Mouse (Mus musculus): ENCODE results near the gene Atp2b4.

Atp2b4 gene

DNA sequence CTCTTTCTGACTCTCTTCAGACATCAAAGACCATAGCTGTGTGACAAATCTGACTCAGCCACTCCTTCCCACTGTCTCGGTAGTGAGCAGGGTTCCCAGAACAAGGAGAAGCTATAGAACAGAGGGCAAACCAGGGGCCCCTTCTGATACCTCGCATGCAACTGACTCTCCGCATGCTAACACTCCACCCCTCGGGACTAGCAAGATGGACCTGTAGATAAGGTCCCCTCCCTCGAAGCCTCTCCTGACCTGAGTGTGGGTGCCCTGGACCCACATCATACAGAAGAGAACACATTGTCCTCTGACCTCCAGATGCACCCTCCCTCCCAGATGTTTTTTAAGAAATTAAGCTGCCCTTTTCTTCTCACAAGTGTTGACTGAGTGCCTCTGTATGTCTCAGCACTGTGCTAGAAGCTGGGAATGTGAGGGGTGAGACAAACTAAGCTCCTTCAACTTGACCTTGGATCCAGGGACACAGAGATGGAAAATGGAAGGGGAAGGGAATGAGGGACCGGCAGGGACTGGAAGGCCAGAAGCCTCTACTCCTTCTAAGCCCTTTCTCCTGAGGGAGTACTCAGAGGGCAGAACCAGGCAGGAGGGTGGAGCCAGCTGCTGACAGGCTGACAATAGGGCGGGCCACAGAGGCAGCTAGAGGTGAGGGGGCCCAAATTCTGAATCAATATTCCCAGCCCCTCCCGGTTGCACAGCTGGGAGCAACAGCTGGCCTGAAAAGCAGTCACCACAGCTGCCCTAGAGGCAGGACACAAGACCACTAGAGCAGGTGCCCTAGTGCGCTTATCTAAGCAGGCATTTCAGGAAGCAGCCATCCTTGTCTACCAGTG lies 2.6 kb downstream of the Atp2b4 start:
- no peak for DNase-seq

DNA sequence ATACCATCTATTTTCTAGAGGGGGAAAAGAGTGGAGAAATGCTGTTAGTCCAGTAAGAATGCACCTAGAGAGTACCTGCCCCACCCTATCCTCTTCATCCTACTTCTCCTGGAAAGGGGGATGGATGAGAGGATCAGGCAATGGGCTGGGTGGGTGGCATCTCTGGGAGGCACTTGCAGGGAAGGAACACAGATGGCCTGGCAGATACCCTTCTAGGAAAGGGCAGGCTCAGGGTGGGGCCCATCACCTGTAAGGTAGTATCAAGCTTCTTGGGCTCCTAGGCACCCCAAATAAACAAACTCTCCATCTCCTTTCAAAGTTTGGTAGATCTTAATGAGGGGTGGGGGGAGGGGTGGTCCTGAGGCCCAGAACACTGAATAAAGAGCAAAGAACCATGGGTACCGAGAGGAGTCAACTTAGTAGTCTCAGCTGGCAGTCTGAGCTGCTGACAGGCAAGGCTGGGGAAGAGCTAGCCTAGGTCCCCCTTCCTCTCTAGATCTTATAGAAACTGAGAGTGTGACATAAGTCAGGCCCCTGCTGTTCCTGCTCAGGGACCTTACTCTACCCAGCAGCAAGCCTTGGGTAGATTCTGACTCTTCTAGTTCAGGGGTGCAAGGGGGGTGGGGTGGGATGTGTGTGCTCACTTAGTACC lies 3.4 kb downstream of the Atp2b4 start:
- no peak for DNase-seq

GRCm38 (mm10) chr1:133793646-133794045 lies 7.2 kb downstream of the Atp2b4 start:
- no peak for DNase-seq

GRCm38 (mm10) chr1:133790011-133790410 lies 10.8 kb downstream of the Atp2b4 start:
- no peak for DNase-seq

DNA sequence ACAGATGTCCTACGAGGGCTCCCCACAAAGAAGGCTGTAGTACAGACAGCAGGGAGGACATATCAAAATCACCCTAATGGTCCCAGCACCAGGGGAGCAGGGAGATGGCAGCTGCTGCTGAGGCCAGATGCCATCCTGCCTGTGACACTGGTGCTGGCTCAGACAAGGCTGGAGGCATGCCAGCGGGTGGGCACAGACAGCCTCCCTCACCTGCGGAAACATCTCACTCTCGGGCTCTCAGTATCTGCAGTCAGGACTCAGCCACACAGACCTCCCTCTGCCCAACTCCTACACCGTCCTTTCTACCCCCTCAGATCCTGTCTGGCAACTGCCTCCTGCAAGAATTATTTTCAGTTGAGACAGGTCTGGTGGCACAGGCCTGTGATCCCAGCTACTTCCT lies 12.0 kb downstream of the Atp2b4 start:
- no peak for DNase-seq

DNA sequence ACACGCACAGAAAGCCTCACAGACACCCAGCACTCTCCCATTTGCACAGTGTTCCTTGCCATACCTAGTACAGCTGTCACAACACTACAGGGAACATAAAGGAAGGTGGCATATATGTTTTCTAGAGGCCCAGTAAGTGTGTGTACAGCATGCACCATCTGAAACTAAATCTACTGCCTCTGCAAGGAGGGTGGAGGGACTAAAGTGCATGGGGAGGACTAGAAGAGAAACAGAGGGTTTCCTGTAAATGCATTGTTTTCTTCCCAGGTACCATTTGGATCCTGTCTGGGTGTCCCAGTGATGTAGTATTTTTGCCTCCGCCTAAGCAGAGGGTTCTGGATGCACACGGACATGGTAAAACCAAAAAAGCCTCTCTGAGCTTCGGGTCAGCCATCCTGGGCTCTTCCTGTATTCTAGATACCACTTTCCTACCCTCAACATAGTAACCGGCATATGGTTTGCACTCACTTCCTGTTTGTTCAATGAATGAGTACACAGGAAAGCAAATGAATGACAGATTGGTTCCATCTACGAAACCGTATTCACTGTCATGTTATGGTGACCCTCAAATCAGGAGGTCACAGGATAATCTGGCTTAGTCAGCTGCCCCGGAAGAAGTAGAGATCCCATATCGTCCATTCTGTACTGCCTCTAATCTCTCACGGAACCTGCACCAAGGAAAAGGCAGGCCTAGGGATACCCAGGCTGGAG lies 13.2 kb downstream of the Atp2b4 start:
- no peak for DNase-seq

- DNase-seq: no peak
Observed at GRCm38 (mm10) chr1:133784621-133785020, 16.2 kb downstream of the Atp2b4 start.

- DNase-seq: no peak
Observed at GRCm38 (mm10) chr1:133781531-133781930, 19.3 kb downstream of the Atp2b4 start.

- no peak for DNase-seq
Observed at GRCm38 (mm10) chr1:133779043-133779442, 21.8 kb downstream of the Atp2b4 start.

GRCm38 (mm10) chr1:133777651-133778231 lies 23.1 kb downstream of the Atp2b4 start:
- DNase-seq: no peak

DNA sequence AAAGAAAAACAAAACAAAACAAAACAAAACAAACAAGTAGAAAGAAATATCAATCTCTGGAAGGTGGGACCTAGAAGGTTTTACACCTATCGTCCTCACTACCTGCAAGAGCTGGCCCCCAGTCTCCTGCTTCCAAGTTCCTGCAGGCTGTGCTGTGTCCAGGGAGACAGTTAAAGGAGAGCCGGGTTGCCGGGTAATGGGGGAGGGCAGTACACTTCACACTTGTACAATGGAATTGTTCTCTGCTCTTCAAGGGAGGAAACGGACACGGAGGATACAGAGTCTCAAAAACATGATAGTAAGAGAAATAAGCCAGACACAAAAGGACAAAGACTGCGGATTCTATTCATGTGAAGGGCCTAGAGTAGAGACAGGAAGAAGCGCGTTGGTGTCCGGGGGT lies 28.3 kb downstream of the Atp2b4 start:
- no peak for DNase-seq

DNA sequence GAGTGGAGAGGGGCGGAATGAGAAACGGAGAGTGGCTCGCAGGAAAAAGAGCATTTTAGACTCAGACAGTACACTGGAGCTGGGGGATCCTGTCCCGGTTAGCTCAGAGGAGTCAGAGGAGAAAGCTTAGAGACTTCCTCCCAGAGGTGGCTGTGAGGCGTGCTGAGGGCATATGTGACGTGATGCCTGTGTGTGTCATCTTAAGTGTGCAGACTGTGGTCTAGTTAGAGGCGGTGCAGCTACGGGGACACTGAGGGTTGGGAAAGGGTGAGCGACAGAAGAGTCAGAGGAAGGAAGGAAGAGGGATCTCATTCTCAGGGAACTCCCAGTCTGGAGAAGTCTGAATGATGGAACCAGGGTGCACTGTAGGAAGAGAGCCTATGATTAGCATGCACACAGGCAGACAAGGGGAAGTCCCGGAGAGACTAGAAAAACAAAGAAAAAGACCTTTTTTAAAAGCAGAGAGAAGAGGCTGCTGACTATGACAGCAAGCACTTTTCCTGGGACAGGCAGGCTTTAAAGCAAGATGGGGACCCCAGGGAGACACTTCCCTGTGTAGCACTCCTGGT lies 28.9 kb downstream of the Atp2b4 start:
- no peak for DNase-seq

DNA sequence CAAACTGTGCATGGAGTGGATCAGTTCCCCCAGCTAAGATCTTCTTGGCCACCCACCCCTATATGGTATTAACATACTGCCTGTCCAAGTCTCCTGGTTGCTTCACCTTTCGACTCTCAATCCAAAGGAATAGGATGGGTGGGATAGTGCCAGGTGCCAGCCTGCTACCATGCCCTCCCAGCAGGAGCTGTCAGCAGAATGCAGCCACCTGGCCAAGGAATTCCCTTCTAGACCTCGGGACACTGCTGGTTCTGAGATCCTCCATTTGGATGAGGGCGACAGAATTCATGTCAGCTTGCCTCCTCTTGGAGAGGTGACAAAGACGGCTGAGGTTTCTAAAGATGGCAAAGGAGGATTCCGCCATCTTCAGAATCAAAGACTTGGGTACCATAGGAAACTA lies 32.8 kb downstream of the Atp2b4 start:
- peak; percentile 80 for DNase-seq

DNA sequence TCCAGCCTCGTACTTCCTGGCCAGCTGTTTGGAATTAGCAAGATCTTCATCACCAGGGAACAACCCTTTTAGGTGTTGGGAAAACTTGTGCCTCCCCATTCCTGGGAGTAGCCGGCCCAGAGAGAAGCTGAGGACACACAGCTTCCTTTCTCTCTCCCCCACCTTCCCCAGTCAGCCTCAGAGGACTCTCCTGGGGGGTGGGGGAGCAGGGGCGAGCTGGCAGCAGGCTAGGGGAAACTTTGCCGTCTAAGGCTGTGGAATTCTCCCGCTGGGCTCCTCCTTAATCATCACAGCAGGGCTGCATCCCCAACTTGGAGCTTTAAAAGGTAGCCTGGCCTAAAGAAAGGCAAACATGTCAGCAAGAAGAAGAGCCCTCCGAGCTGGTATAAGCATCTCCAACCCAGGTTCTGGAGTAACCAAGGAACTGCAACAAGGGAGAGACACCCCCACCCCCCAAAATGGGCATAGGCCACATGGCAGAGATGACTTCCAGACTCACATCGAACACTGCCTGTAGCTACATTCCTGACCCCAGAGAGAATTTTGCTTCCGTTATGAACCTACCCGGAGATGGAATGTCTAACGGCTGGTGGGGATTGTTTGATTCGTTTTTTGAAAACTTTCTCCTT lies 33.8 kb downstream of the Atp2b4 start:
- DNase-seq: no peak

DNA sequence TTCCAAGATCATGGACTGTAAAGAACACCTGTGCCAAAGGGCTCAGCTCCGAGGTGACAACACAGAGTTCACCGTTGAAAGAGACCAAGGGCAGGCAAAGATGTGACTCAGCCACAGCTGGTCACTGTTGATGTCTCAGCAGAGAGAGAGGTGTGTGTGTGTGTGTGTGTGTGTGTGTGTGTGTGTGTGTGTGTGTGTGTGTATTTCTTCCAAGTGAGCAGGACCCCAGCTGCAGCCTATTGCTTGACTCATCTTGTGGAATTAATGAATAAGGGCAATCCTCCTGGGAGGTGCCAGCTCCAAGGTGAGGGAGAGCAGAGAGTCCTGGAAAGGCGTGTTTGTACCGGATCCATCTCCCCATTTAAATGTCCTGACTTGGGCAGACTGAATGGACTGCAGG lies 35.5 kb downstream of the Atp2b4 start:
- no peak for DNase-seq

GRCm38 (mm10) chr1:133762946-133763422 lies 37.9 kb downstream of the Atp2b4 start:
- no peak for DNase-seq

DNA sequence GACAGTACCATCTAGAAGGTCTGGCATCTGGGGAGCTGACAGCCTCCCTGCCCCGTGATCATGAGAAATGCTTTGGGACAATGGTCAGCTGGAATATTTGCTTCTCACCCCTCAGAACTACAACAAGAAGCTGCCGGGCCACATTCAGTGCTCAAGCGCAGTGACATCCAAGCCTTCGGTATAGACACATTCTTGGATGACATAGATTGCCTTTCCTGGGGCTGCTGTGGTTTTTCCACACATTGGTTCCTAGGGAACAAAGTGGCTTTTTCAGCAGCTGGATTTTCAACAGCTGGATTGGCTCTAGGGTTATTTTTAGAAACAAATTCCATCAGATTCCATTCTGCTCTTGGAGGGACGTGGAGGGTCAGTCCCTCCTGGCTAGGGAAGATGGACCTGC lies 39.6 kb downstream of the Atp2b4 start:
- no peak for DNase-seq

DNA sequence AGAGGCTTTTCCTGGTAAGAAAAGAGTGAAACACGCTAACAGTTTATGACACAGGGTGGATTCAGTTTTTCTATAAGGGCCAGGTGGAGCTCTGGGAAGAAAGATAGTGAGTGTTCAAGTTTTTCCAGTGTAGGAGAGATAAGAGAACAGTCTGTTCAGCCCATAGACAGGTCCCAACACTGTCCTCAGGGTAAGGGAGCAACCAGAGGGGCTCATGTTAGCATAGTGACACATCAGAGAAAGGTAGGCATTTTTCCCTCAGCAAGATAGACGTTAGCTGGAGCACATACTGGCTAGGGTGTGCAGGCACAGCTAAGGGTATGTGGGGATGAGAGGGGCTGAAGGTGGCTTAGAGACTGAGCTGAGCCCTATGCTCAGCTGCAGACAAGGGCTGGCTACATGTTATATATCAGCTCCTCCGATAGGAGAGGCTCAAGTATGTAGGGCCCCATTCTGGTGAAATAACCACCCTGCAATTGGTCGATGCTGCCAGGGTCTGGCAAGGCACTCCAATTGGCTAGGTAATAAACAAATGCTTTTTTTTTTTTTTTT lies 46.4 kb downstream of the Atp2b4 start:
- no peak for DNase-seq

- no peak for DNase-seq
Observed at GRCm38 (mm10) chr1:133753325-133753724, 47.5 kb downstream of the Atp2b4 start.

- peak; percentile 51 for DNase-seq
Observed at GRCm38 (mm10) chr1:133751621-133752020, 49.2 kb downstream of the Atp2b4 start.

DNA sequence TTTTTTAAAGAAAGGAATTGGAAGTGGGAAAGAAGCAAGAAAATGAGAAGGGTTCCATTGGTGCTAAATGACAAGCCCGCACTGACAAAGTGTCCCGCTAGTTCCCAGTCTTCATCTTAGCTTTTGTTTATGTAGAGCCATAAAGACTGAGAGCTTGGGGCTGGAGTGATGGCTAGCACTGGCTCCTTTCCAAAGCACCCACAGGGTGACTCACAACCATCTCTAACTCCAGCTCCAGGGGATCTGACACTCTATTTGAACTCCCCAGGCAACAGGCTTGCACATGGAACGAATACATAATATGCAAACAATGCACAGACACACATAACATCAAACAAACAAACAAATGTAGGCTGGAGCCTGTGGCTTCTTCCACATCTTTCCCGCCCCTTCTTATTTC lies 50.9 kb downstream of the Atp2b4 start:
- DNase-seq: no peak

- DNase-seq: peak; percentile 15
Observed at GRCm38 (mm10) chr1:133745078-133745495, 55.8 kb downstream of the Atp2b4 start.

Measured in cerebellum, adult 9-11 months (tissue).